Mouse (Mus musculus): Measurements from ENCODE around the gene Gnb4.

GRCm38 (mm10) chr3:32614786-32615185 is 1.6 kb downstream of the Gnb4 start:
- TF ChIP-seq POLR2A (IDR thresholded peaks at IDR 0.05; ENCODE audit: low read depth, low read length) (no peak), CTCF (conservative IDR thresholded peaks at IDR 0.05 in 1 of 2, IDR thresholded peaks at IDR 0.05 in 1 of 2; ENCODE audit: low read depth in 2 of 2, low read length in 2 of 2) (no peak)

Measured in CH12.LX (cell line).